Mouse (Mus musculus): ENCODE measurements at regions not wholly inside any gene's neighbourhood (a gene's known extent, or its start where the extent isn't known, plus 50 kb on each side); places are given as distances from the start of the nearest gene placed in this dataset.
A peak's percentile ranks its signal among the peaks of the same experiment; 100 is the strongest.

DNA sequence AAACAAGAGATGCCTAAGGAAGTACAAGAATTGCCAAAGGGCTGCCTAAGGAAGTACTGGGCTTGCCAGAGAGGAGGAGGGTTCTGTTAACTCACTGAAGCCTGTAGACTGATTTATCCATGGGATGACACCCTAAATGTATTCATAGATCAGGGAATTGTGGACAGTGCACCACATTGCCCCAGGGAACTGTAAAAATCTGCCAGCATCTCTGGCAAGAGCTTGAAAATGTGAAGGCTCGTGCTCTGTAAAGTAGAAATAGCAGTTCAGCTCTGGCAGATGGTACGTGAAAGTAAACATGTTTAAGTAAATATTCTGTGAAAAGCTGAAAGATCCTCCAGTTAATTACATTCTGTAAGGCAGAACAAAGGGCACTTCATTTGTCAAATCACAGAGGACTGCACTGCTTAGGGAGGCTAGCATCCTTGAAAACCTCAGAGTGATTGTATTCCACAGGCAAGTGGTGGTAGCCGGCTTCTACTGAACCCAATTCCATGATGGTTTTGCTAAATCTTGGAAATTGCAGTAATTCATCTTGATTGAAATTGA is 445.9 kb upstream of the Grin3a start:
- DNase-seq, result no peak

GRCm38 (mm10) chr4:50286602-50287001 is 441.1 kb upstream of the Grin3a start:
- DNase-seq, result no peak

DNA sequence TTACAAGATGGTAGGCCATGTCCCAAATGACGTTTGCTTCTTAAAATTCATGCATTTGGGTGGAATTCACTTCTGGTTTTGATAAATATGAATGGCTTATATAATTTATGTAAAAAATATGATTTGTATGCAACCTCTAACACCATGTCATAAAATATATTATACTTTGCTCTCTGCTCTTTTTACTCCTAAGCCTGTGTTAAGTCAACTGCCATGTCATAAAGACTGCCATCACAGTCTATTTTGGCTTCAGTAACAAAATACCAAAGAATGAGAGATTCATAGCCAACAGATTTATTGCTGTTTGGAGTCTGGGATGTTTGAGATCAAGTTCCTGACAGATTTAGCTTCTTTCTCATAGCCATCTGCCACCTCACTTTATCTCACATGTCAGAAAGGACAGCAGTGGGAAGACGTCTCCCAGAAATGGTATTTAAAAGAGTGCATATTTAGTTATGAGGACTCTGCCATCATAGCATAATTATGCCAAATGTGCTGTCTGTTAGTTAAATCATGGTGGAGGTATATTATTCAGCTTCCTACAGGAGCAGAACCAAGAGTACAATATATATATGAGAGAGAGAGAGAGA is 413.6 kb upstream of the Grin3a start:
- DNase-seq, result peak; percentile 38

GRCm38 (mm10) chr4:50242042-50242441 is 396.5 kb upstream of the Grin3a start:
- DNase-seq, result no peak

- DNase-seq, result no peak
These were observed 395.4 kb upstream of the Grin3a start for GRCm38 (mm10) chr4:50240951-50241350.

- no peak for DNase-seq
These were observed 393.8 kb upstream of the Grin3a start for GRCm38 (mm10) chr4:50239386-50239785.

GRCm38 (mm10) chr4:50235476-50235875 is 389.9 kb upstream of the Grin3a start:
- DNase-seq, result no peak

DNA sequence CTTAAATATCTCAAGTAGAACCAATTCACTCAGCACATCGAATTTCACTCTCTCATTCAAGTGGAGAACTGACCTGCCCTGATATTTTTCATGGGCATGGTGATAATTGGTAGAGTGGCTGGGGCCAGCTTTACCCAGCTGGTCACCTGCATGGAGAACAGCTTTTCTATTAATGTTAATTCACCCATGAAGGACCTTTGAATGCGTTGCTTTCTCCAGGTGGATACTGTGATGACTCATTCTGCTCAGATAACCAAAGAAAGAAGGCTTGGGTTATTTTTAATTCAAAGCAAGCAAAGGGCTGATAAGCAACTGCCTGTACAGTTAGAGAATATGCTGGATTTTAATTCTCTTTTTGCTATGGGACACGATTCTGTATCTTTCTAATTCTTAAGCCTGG is 357.8 kb upstream of the Grin3a start:
- DNase-seq, result no peak

DNA sequence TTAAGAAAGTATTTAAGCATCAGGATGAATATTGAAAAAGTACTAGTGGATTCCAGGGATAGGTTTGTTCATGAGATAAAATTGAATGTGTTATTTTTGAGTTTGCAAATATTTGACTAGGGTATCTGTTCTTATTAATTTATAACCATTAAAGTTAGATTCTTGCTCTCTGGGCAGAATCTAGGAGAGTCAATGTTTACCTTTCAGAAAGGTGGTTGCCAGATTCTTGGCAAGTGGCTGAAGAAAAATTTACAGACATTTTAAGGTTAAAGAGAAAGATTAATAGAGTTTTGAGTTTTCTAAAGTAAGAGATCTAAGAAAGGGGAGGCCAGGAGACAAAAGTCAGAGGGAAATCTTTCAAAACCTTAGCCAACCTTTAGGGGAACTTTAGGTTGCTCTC is 331.7 kb upstream of the Grin3a start:
- no peak for DNase-seq

GRCm38 (mm10) chr4:50176656-50177055 is 331.1 kb upstream of the Grin3a start:
- DNase-seq, result no peak

- DNase-seq, result no peak
These were observed 315.3 kb upstream of the Grin3a start for GRCm38 (mm10) chr4:50160893-50161292.

DNA sequence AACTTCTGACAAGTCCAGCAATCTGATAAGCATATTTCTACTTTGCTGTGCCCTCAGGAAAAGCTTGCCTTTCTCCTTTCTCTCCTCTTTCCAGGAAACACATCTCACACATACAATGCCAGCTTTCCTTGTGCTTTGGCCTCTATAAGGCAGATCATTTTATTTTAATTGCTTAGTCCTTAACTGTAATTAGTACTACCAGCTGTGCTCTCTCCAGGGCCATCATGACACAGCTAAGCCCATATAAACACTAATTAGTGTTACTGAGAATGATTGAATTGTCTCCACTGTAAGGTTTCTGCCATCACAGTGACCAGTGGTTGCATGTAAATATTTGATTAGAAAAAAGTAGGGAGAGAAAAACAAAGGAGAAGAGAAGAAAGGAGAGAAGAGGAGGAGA is 300.4 kb upstream of the Grin3a start:
- DNase-seq, result no peak

DNA sequence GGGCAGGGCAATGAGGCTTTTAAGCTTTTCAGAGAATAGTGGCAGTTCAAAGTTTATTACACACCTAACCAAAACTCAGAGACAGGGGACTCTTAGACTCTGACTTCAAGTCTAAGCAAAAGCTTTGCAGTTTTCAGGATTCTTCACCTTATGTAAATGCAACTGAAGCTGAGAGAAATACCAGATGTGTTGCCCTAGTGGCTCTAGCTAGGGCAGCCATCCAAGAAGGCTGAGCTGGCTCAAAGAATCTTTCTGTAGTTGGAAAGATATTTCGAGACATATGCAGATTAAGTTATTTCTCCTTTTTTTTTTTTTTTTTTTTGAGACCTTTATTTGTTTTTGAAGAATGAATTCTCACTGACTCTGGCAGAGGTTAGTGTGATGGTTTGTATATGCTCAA is 284.7 kb upstream of the Grin3a start:
- no peak for DNase-seq

DNA sequence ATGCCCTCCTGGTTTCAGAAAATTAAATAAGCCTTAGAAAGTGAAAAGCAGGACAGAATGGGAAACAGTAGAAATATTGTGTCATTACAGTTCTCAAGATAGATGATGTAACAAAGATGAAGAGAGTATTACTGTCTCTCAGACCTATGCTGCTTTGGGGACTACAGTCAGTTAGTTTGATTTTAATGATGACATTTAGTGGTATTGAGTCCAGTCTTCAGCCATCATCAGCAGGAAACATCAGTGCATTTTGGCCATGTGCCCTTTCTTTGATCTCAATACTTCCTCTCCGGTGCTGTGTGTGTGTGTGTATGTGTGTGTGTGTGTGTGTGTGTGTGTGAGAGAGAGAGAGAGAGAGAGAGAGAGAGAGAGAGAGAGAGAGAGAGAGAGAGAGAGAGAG is 261.0 kb upstream of the Grin3a start:
- DNase-seq, result no peak

DNA sequence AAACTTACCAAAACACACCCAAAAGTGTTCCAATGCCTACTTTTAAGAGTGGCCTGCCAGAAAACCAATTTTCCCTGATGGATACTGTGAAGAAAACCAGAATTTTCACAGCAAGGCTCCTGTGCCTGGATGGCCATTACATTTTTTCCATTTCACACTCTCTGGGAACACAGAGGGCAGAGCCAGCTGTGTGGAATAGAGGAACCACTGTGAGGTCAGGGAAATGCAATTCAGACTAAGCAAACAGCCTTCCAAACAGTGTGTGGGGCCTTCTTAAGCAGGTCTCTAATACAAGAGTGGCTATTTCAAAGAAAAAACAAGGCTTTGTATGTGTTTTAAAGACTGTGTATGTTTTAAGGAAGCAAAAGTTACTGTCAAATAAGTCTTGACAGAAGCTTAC is 242.3 kb upstream of the Grin3a start:
- DNase-seq, result no peak

DNA sequence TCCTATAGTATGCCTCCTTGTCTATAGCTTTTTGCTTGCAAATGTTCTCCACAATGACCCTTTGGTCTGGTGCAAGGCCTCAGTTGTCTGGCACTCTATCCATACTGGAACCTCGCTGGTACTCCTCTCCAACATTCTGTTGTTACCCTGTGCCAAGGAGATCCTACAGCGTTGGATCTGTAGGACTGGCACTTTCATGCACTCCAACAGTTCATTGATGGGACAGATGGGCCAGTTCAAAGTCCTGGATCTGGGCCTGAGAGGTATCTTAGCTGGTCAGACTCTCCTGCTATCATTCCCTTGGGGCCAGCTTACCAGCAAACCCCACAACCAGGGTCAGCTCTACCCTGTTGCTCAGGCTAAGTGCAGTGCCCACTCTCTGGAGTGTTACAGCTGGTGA is 241.1 kb upstream of the Grin3a start:
- DNase-seq, result no peak

GRCm38 (mm10) chr4:50055519-50055918 is 210.0 kb upstream of the Grin3a start:
- no peak for DNase-seq

GRCm38 (mm10) chr4:50041476-50041875 is 195.9 kb upstream of the Grin3a start:
- DNase-seq, result no peak

GRCm38 (mm10) chr4:50036079-50036478 is 190.5 kb upstream of the Grin3a start:
- no peak for DNase-seq

GRCm38 (mm10) chr4:50025356-50025755 is 179.8 kb upstream of the Grin3a start:
- no peak for DNase-seq
